Mouse (Mus musculus): ENCODE measurements at regions not wholly inside any gene's neighbourhood (a gene's known extent, or its start where the extent isn't known, plus 50 kb on each side); places are given as distances from the start of the nearest gene placed in this dataset.
"Not testable (repeated sequence)": the region's sequence is repeated elsewhere in the genome, so short reads cannot be mapped to it uniquely, and the experiment has no call there.

DNA sequence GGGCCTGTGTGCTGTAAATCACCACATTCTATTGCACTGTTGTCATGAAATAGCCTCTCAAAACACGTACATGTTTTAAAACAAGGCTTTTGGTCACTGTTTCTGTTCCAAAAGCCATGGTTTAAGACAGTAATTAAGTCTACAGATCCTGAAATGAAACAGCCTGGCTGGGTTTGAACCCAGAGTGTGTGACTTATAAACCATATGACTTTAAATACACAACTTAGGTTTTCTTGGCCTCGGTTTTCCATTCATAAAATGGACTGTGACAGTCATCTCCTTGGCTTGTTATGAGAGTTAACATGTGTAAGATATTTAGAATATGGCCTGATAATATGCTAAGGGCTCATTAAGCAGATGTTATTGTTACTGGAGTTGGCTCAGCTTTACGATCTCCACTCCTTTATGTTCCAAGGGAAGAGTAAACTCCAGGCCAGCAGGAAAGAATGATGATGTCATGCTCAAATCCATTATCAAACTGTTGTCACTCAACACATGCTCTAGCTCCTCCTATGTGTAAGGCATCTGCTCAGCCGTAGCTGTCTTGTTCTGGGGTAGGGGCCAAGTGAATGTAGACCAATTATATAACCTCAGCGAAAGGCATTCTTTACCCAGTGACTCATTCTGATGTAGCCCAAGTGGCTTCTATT lies 154.6 kb upstream of the Slc25a13 start:
- H3K4me3 ChIP-seq (ENCODE audit: low read depth, low read length) = no peak overlapping the region

DNA sequence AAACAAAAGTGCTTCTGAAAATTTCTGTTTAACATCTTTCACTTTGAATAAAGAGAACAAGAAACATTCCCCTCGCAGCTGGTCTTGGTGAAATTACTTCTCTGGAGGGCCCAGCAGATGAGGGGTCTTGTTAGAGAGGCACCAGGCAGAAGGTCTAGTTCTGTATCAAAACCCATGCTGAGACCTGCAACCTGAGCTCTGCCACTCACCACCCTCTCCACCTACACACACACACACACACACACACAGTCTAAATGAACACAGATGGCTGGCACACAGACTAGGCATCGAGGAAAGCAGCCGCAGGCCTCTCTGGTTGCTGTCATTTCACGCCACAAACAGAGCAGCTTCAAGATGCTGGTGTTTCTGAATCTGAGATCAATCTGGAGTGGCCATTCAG lies 147.1 kb upstream of the Slc25a13 start:
- no peak overlapping the region for H3K9ac ChIP-seq (ENCODE audit: low read length)
- ATAC-seq (0 out of 2 replicates have a peak, but pooled peaks have one; percentile 37), DNase-seq (ENCODE audit: low spot score) (peak; percentile 40)
- H3K27ac ChIP-seq (ENCODE audit: low read depth, low read length) = no peak overlapping the region
- no peaks in the 10 kb centered on the region for H3K36me3 ChIP-seq (ENCODE audit: control insufficient read depth, insufficient read depth, low read length)
- no peaks in the 10 kb centered on the region for H3K4me1 ChIP-seq (ENCODE audit: control insufficient read depth, insufficient read depth, low read length)
- no peaks in the 10 kb centered on the region for H3K27me3 ChIP-seq (replicated peaks; ENCODE audit: control insufficient read depth, insufficient read depth, low read length)
- 61% methylated on average over 4 of the region's 4 CpGs for WGBS
- no peak overlapping the region for H3K4me2 ChIP-seq (ENCODE audit: low read length)
- no peaks in the 10 kb centered on the region for H3K9me3 ChIP-seq (replicated peaks; ENCODE audit: control insufficient read depth, low read length)
- no peak overlapping the region for H3K4me3 ChIP-seq (ENCODE audit: low read depth, low read length)

More for the DNA sequence above, 154.6 kb upstream of the Slc25a13 start:
- ATAC-seq = peak; percentile 81
- no peak overlapping the region for H3K4me2 ChIP-seq (ENCODE audit: low read length)
- no peak overlapping the region for H3K27ac ChIP-seq (ENCODE audit: low read depth, low read length)
- DNase-seq (ENCODE audit: low spot score) = peak; percentile 61
- no peak overlapping the region for H3K9ac ChIP-seq (ENCODE audit: low read length)
- no peaks in the 10 kb centered on the region for H3K4me1 ChIP-seq (ENCODE audit: control insufficient read depth, insufficient read depth, low read length)
- no peaks in the 10 kb centered on the region for H3K27me3 ChIP-seq (replicated peaks; ENCODE audit: control insufficient read depth, insufficient read depth, low read length)
- WGBS = 51% methylated on average over 5 of the region's 5 CpGs
- no peaks in the 10 kb centered on the region for H3K36me3 ChIP-seq (ENCODE audit: control insufficient read depth, insufficient read depth, low read length)
- no peaks in the 10 kb centered on the region for H3K9me3 ChIP-seq (replicated peaks; ENCODE audit: control insufficient read depth, low read length)

DNA sequence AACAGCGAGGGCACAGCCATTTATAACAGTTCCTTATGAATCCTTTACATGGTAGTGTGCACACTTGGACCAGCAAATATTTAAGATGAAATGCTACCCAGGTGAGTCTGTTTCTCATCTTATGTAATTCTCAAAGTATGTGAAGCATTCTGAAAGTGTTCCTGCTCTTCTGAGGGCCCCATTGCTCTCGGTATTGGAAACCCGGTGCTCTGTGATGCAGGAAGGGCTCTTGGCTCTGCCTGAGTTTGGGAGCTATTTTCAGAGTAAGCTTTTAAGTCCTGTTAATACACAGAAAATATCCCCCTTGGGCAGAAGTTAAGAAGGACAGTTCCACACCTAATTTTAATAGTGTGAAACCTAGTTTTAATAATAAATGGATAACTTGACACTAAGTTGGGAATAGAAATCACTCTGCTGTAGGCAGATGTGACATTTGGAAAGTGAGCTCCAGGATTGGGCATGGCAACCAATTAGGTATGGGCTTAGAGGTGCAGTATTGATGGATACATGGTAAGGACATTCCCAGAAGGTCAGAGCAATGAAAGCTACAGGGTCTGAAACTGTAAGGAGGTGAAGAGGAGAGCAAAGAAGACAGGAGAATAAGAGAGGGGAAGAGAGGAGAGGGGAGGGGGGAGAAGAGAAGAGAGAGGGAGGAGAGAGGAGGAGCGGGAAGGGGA lies 145.8 kb upstream of the Slc25a13 start:
- 85% methylated on average over 4 of the region's 4 CpGs for WGBS
- DNase-seq (ENCODE audit: low spot score) = no peak
- ATAC-seq = no peak

DNA sequence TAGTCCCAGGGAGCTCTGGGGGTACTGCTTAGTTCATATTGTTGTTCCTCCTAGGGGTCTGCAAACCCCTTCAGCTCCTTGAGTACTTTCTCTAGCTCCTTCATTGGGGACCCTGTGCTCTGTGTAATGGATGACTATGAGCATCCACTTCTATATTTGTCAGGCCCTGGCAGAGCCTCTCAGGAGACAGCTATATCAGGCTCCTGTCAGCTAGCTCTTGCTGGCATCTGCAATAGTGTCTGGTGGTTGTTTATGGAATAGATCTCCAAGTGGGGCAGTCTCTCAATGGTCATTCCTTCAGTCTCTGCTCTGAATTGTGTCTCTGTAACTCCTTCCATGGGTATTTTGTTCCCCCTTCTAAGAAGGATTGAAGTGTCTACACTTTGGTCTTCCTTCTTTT lies 144.2 kb upstream of the Slc25a13 start:
- not testable (repeated sequence) for ATAC-seq; H3K27me3 ChIP-seq (replicated peaks; ENCODE audit: control insufficient read depth, insufficient read depth, low read length); H3K9ac ChIP-seq (ENCODE audit: low read length); H3K9me3 ChIP-seq (replicated peaks; ENCODE audit: control insufficient read depth, low read length); H3K4me2 ChIP-seq (ENCODE audit: low read length); H3K27ac ChIP-seq (ENCODE audit: low read depth, low read length); H3K4me1 ChIP-seq (ENCODE audit: control insufficient read depth, insufficient read depth, low read length); H3K4me3 ChIP-seq (ENCODE audit: low read depth, low read length); H3K36me3 ChIP-seq (ENCODE audit: control insufficient read depth, insufficient read depth, low read length); DNase-seq (ENCODE audit: low spot score)

More for the DNA sequence above, 145.8 kb upstream of the Slc25a13 start:
- Histone ChIP-seq H3K4me2 (ENCODE audit: low read length) (no peak overlapping the region), H3K27ac (ENCODE audit: low read depth, low read length) (no peak overlapping the region), H3K9me3 (replicated peaks; ENCODE audit: control insufficient read depth, low read length) (no peaks in the 10 kb centered on the region), H3K9ac (ENCODE audit: low read length) (no peak overlapping the region), H3K4me3 (ENCODE audit: low read depth, low read length) (no peak overlapping the region), H3K4me1 (ENCODE audit: control insufficient read depth, insufficient read depth, low read length) (no peaks in the 10 kb centered on the region), H3K36me3 (ENCODE audit: control insufficient read depth, insufficient read depth, low read length) (no peaks in the 10 kb centered on the region), H3K27me3 (replicated peaks; ENCODE audit: control insufficient read depth, insufficient read depth, low read length) (no peaks in the 10 kb centered on the region)

DNA sequence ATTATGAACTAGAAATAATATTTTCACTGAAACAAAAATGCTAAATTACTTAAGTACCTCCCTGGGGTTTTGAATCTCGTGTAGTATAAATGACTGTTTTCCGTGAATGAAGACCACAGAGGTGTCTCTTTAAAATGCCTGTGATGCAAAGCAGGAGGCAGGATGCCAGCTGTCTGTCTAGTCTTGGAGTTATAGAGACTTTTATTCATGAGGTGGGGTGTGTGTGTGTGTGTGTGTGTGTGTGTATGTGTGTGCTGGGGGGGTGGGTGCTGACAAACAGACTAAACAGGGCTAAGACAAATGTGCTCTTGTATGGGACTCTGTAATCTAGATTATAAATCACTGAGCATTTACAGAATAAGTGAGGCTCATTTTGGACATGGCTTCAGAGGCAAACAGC lies 140.5 kb upstream of the Slc25a13 start:
- H3K36me3 ChIP-seq (ENCODE audit: control insufficient read depth, insufficient read depth, low read length) = no peaks in the 10 kb centered on the region
- ATAC-seq = peak; percentile 67
- H3K9ac ChIP-seq (ENCODE audit: low read length) = no peak overlapping the region
- no peak overlapping the region for H3K4me3 ChIP-seq (ENCODE audit: low read depth, low read length)
- H3K4me2 ChIP-seq (ENCODE audit: low read length) = no peak overlapping the region
- no peak overlapping the region for H3K27ac ChIP-seq (ENCODE audit: low read depth, low read length)
- H3K27me3 ChIP-seq (replicated peaks; ENCODE audit: control insufficient read depth, insufficient read depth, low read length) = no peaks in the 10 kb centered on the region
- WGBS = 20% methylated on average over 2 of the region's 2 CpGs
- peak; percentile 67 for DNase-seq (ENCODE audit: low spot score)
- H3K4me1 ChIP-seq (ENCODE audit: control insufficient read depth, insufficient read depth, low read length) = no peaks in the 10 kb centered on the region
- H3K9me3 ChIP-seq (replicated peaks; ENCODE audit: control insufficient read depth, low read length) = no peaks in the 10 kb centered on the region

DNA sequence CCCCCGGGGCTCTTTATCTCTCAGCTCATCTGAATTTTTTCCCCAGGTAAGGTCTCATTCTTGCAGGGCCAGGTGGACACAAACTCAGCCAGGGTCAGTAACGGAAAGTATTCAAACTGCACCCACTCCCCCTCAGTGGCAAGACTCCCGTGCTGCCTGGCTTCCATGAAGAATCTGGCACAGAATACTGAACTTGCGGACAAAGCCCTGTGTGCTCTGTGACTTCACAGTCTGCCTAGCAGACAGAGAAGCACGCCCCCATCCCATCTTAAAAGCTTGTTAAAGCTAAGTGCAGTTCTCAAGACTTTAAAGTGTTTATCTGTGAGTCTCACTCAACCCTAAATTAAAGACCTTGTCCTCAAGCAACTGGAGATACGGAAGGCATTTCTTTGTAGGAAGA lies 140.0 kb upstream of the Slc25a13 start:
- Histone ChIP-seq H3K9me3 (replicated peaks; ENCODE audit: control insufficient read depth, low read length) (no peaks in the 10 kb centered on the region), H3K4me2 (ENCODE audit: low read length) (no peak overlapping the region), H3K27me3 (replicated peaks; ENCODE audit: control insufficient read depth, insufficient read depth, low read length) (no peaks in the 10 kb centered on the region), H3K36me3 (ENCODE audit: control insufficient read depth, insufficient read depth, low read length) (no peaks in the 10 kb centered on the region), H3K4me3 (ENCODE audit: low read depth, low read length) (no peak overlapping the region), H3K9ac (ENCODE audit: low read length) (no peak overlapping the region), H3K4me1 (ENCODE audit: control insufficient read depth, insufficient read depth, low read length) (no peaks in the 10 kb centered on the region), H3K27ac (ENCODE audit: low read depth, low read length) (no peak overlapping the region)
- ATAC-seq (no peak), DNase-seq (ENCODE audit: low spot score) (peak; percentile 42)
- WGBS = 62% methylated on average over 6 of the region's 6 CpGs

DNA sequence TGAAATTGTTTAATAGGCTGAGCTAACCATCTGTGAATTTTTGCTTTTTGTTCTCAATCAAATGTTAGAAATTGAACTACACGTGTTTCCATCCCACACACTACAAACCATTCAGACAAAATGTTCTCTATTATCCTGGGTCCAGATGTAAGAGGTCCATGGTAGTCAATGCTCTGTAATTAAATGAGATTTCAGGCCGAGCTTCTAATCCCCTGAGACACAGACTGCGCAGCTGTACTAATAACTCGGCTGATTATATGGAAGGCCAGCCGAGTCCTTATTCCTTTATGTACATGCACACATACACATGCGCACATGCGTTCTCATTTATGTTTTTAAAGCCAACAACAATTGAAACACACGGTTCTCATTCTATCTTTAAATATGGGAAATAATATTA lies 118.3 kb upstream of the Slc25a13 start:
- Histone ChIP-seq H3K27me3 (replicated peaks; ENCODE audit: control insufficient read depth, insufficient read depth, low read length) (no peaks in the 10 kb centered on the region), H3K36me3 (ENCODE audit: control insufficient read depth, insufficient read depth, low read length) (no peaks in the 10 kb centered on the region), H3K9ac (ENCODE audit: low read length) (no peak overlapping the region), H3K9me3 (replicated peaks; ENCODE audit: control insufficient read depth, low read length) (no peaks in the 10 kb centered on the region), H3K4me3 (ENCODE audit: low read depth, low read length) (no peak overlapping the region), H3K4me2 (ENCODE audit: low read length) (no peak overlapping the region), H3K4me1 (ENCODE audit: control insufficient read depth, insufficient read depth, low read length) (no peaks in the 10 kb centered on the region), H3K27ac (ENCODE audit: low read depth, low read length) (no peak overlapping the region)
- ATAC-seq (peak; percentile 54; the same call in 1 of the 2 replicates), DNase-seq (ENCODE audit: low spot score) (peak; percentile 22)
- WGBS = 67% methylated on average over 8 of the region's 8 CpGs

DNA sequence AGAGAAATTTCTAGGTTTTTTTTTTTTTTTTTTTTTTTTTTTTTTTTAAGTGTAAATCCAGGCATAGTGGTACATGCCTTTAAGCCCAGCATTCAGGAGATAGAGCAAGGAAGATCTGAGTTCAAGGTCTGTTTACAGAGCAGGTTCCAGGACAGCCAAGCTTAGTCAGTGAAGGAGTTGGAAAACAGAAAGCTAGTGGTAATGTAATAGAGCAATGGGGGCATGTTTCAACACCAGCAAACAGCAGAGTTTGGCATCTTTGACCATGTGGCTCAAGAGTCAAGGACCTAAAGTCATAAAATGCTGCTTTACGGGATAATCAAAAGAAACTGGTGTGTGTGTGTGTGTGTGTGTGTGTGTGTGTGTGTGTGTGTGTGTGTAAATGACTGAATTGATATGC lies 113.3 kb upstream of the Slc25a13 start:
- Histone ChIP-seq H3K27ac (ENCODE audit: low read depth, low read length) (no peak overlapping the region), H3K27me3 (replicated peaks; ENCODE audit: control insufficient read depth, insufficient read depth, low read length) (no peaks in the 10 kb centered on the region), H3K9me3 (replicated peaks; ENCODE audit: control insufficient read depth, low read length) (peaks cover 6% of the 10 kb centered on the region), H3K4me3 (ENCODE audit: low read depth, low read length) (no peak overlapping the region), H3K9ac (ENCODE audit: low read length) (no peak overlapping the region), H3K36me3 (ENCODE audit: control insufficient read depth, insufficient read depth, low read length) (no peaks in the 10 kb centered on the region), H3K4me2 (ENCODE audit: low read length) (no peak overlapping the region), H3K4me1 (ENCODE audit: control insufficient read depth, insufficient read depth, low read length) (no peaks in the 10 kb centered on the region)
- ATAC-seq (no peak), DNase-seq (ENCODE audit: low spot score) (no peak)
- 100% methylated on average over 1 of the region's 1 CpGs for WGBS

DNA sequence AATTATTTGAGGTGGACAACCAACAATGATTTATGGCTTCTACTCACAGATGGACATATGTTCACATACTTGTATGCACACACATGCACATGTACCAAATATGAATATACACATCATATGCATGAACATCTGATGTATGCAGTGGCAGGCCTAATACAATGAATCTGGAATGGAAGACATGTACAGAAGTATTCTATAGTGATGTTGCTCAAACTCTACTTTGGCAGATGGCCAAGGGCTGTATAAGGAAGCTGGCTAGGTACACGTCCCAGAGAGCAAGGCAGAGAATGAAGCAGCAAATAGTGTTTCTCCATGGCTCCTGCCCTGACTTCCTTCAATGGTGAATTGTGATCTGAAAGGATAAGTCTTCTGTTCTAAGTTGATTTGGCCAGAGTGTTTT lies 108.5 kb upstream of the Slc25a13 start:
- no peak overlapping the region for H3K9ac ChIP-seq (ENCODE audit: low read length)
- H3K9me3 ChIP-seq (replicated peaks; ENCODE audit: control insufficient read depth, low read length) = peaks cover 6% of the 10 kb centered on the region
- no peak overlapping the region for H3K4me3 ChIP-seq (ENCODE audit: low read depth, low read length)
- 40% methylated on average over 1 of the region's 1 CpGs for WGBS
- H3K27me3 ChIP-seq (replicated peaks; ENCODE audit: control insufficient read depth, insufficient read depth, low read length) = no peaks in the 10 kb centered on the region
- no peak overlapping the region for H3K27ac ChIP-seq (ENCODE audit: low read depth, low read length)
- H3K4me2 ChIP-seq (ENCODE audit: low read length) = no peak overlapping the region
- H3K36me3 ChIP-seq (ENCODE audit: control insufficient read depth, insufficient read depth, low read length) = no peaks in the 10 kb centered on the region
- DNase-seq (ENCODE audit: low spot score) (no peak), ATAC-seq (no peak)
- H3K4me1 ChIP-seq (ENCODE audit: control insufficient read depth, insufficient read depth, low read length) = no peaks in the 10 kb centered on the region

Data from forebrain, embryonic 14.5 days (tissue).